Mouse (Mus musculus) ovary, postnatal 36 days (tissue): ENCODE results near the gene Golt1b.
A peak's percentile ranks its signal among the peaks of the same experiment; 100 is the strongest.

ENCODE experiments used
- DNase-seq: peaks from one replicate; pipeline ENCODE4 v3.0.0; 2022; ENCODE audit warnings: low spot score, mixed read lengths

The Golt1b gene

DNA sequence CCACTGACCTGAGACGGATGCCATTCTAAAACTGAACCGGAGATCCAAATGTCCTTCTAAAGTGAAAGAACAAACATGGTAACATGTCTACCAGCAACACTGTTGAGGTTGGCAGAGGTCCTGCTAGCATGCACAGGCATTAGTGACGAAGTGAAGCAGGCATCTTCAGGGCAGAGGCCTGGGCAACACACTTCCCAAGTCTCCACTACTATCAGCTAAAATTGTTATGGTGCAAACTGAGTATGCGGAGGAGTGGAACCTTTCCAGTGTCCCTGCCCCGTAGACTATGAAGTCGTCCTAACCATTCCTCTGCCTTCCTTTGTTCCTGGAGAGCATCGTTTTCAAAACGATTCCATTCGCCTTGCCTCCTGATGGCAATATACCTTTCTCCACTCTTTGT, 2.5 kb upstream of the Golt1b start:
- no peak for DNase-seq

DNA sequence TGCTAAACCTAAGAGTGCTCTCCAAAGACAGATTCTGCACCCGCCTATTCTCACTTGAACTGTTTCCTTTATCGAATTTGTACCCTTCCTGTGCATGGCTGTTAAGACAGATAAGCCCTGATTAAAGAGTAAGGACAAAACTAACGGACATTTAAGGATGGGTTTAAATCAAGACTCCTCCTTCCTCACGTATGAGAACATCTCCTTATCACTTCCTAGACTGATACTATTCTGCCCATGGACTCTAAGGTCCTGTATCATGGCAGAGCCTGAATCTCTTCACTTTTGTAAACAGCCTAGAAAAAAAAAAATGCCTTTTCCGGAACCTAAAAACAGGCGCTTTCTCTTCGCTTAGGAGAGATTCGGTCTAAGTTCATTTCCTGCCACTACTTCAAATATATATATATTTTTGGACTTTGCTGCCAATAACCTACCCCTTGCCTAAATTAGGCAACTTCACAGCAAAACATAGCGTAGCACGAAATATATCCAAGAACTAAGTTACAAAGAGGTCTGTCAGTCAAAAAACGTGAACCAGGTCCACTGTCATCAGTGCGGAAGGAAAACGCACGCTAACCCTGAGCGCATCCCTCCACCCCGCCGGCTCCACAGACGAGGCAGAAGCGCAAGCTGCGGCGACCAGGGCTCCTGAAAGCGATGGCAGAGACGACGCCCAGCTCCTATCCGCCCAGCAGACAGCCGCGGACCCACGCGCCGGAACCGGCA, 573 bp upstream of the Golt1b start:
- DNase-seq = no peak

DNA sequence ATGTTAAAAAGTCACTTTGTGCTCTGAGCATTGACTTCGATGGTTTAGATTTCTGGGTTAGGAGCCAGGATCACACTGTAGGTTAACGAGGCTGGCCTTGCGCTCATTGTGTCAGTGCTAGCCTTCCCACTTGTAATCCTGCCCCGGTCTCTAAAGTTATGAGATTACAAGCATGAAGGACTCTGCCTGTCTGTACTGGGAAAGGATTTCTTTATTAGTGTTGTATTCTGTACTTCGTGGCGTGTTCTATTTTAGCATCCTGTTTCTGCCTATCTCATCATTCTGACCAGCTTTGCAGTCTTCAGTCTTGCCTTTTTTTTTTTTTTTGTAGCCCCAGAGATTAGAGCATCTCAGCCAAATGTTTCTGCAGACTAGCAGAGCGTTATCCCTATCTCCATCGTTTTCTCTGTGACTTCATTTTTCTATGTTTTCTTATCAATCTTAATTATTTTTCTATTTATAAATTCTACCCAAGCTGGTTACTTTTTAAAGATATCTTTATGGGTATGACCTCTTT, 792 bp downstream of the Golt1b start:
- no peak for DNase-seq

GRCm38 (mm10) chr6:142389101-142389500, 2.1 kb downstream of the Golt1b start:
- DNase-seq = no peak

GRCm38 (mm10) chr6:142392312-142392711, 5.3 kb downstream of the Golt1b start:
- no peak for DNase-seq

- DNase-seq = peak; percentile 10
Measured at GRCm38 (mm10) chr6:142394669-142395068, 7.6 kb downstream of the Golt1b start.

GRCm38 (mm10) chr6:142395756-142396155, 8.7 kb downstream of the Golt1b start:
- no peak for DNase-seq

GRCm38 (mm10) chr6:142411140-142411539, 24.1 kb downstream of the Golt1b start:
- DNase-seq = no peak

GRCm38 (mm10) chr6:142412906-142413491, 26.0 kb downstream of the Golt1b start, which contains the start of gene Spx:
Gene Spx (plus strand): TSS chr6:142413441.
- no peak for DNase-seq

GRCm38 (mm10) chr6:142413845-142414244, 26.8 kb downstream of the Golt1b start:
- no peak for DNase-seq

- no peak for DNase-seq
Measured at GRCm38 (mm10) chr6:142414597-142414996, 27.6 kb downstream of the Golt1b start.

- no peak for DNase-seq
Measured at GRCm38 (mm10) chr6:142424976-142425375, 38.0 kb downstream of the Golt1b start.

DNA sequence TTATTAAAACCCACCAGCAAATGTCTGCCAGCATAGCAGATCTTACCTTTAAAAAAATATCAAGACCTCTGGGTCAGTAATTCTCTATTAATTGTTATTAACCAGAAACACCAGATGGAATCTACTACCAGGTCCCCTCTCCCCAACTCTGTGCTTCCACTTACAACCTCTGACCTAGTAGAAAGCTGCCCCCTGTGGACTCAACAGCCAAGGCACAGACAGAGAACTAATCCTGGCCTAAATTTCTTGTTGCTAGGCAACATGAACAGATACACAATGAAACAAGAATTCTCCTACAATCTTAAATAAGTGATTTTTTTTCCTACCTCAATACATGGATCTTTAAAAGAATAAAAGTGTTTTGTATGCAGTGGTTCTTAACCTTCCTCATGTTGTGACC, 42.1 kb downstream of the Golt1b start:
- no peak for DNase-seq

DNA sequence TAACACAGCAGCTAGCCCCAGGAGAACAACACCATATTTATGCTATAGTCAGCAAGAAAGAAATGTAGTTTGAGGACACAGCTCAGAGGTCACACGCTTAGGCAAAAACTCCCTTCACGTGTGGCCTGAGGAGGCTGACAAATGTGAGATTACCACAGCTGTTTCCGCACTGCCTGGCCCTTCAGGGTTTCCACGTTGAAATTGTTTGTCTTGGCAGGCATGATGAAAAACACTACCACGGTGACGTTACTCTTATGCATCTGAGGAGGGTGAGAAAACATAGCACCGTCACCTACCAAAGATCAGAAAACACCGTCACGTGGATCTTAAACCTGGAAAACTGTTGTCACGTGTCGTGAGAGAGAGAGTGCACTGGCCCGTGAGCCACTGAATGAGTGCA, 64.4 kb downstream of the Golt1b start:
- no peak for DNase-seq

GRCm38 (mm10) chr6:142453311-142453710, 66.3 kb downstream of the Golt1b start:
- no peak for DNase-seq
